Mouse (Mus musculus) myocyte (in vitro differentiated cells): ENCODE data around the gene Timp3. TPM values are rescaled to one million over a fixed set of nuclear protein-coding genes. Genes with fewer than 3 reads are reported as not detected.

Experiments used
- H3K27me3 ChIP-seq: one replicate; pipeline ENCODE4 v1.6.1; 2011; ENCODE audit not compliant: control insufficient read depth, insufficient read depth, insufficient read length
- H3K36me3 ChIP-seq: one replicate; pipeline ENCODE4 v1.6.1; 2011; ENCODE audit not compliant: control insufficient read depth, insufficient read depth
- H3K4me2 ChIP-seq: one replicate; pipeline ENCODE4 v1.6.1; 2011; ENCODE audit warnings: low read depth, control low read depth
- H3K4me3 ChIP-seq: one replicate; pipeline ENCODE4 v1.5.1; 2011; ENCODE audit warnings: mild to moderate bottlenecking, control low read depth, moderate library complexity
- H3K79me2 ChIP-seq: one replicate; pipeline ENCODE4 v1.6.1; 2011; ENCODE audit not compliant: control insufficient read depth, insufficient read depth
- H3ac ChIP-seq: one replicate; pipeline ENCODE4 v1.6.1; 2011; ENCODE audit not compliant: control insufficient read depth, insufficient read length
- CEBPB ChIP-seq: IDR thresholded peaks from 2 replicates; pipeline ENCODE4 v1.6.1; 2011; ENCODE audit warnings: mild to moderate bottlenecking, moderate library complexity; ENCODE audit not compliant: poor library complexity, insufficient read depth, severe bottlenecking
- E2F4 ChIP-seq: IDR thresholded peaks from one replicate; pipeline ENCODE4 v1.6.1; 2011; ENCODE audit warnings: mild to moderate bottlenecking, control low read depth, moderate library complexity; ENCODE audit not compliant: insufficient read depth
- MAX ChIP-seq: IDR thresholded peaks from one replicate; pipeline ENCODE4 v1.6.1; 2011; ENCODE audit warnings: low read depth, mild to moderate bottlenecking, control low read depth
- MYOD1 ChIP-seq, 3 experiments: IDR thresholded peaks; one replicate each; pipeline ENCODE4 v1.6.1; 2011; ENCODE audit warnings: control low read depth in 2 of 3, low read depth in 2 of 3, mild to moderate bottlenecking in 2 of 3, moderate library complexity in 1 of 3; ENCODE audit not compliant: insufficient read length in 2 of 3, control insufficient read depth in 1 of 3
- MYOG ChIP-seq, 3 experiments: IDR thresholded peaks; one replicate each; pipeline ENCODE4 v1.6.1; 2011; ENCODE audit warnings: control low read depth in 2 of 3, low read depth in 2 of 3, mild to moderate bottlenecking in 2 of 3; ENCODE audit not compliant: insufficient read length in 2 of 3, control insufficient read depth in 1 of 3, insufficient read depth in 1 of 3
- POLR2A ChIP-seq: IDR thresholded peaks from one replicate; pipeline ENCODE4 v1.6.1; 2011; ENCODE audit warnings: low read depth, mild to moderate bottlenecking, control low read depth, moderate library complexity; ENCODE audit not compliant: insufficient read length
- POLR2AphosphoS2 ChIP-seq: IDR thresholded peaks from one replicate; pipeline ENCODE4 v1.6.1; 2011; ENCODE audit warnings: low read depth, control low read depth; ENCODE audit not compliant: insufficient read length
- REST ChIP-seq: IDR thresholded peaks from one replicate; pipeline ENCODE4 v1.6.1; 2011; ENCODE audit warnings: mild to moderate bottlenecking, control low read depth, moderate library complexity; ENCODE audit not compliant: insufficient read depth, insufficient read length
- SRF ChIP-seq: IDR thresholded peaks from one replicate; pipeline ENCODE4 v1.6.1; 2011; ENCODE audit warnings: low read depth; ENCODE audit not compliant: control insufficient read depth, insufficient read length
- TCF12 ChIP-seq: IDR thresholded peaks from one replicate; pipeline ENCODE4 v1.6.1; 2011; ENCODE audit warnings: mild to moderate bottlenecking, control low read depth; ENCODE audit not compliant: poor library complexity, insufficient read depth, severe bottlenecking
- TCF3 ChIP-seq: IDR thresholded peaks from one replicate; pipeline ENCODE4 v1.6.1; 2011; ENCODE audit warnings: low read depth, control low read depth; ENCODE audit not compliant: insufficient read length
- USF1 ChIP-seq: IDR thresholded peaks from one replicate; pipeline ENCODE4 v1.6.1; 2011; ENCODE audit warnings: low read depth, mild to moderate bottlenecking, control low read depth, moderate library complexity
- polyA plus RNA-seq: library from polyadenylated mRNA; unstranded; fragments of >200 nt; fragmentation: generic; extraction: Trizol; gene quantifications from one replicate; pipeline ENCODE4 v1.2.1, GENCODE M21; 2012; ENCODE audit warnings: missing spikeins

Gene Timp3
- polyA plus RNA-seq, 1 experiment: 18.7 TPM

DNA sequence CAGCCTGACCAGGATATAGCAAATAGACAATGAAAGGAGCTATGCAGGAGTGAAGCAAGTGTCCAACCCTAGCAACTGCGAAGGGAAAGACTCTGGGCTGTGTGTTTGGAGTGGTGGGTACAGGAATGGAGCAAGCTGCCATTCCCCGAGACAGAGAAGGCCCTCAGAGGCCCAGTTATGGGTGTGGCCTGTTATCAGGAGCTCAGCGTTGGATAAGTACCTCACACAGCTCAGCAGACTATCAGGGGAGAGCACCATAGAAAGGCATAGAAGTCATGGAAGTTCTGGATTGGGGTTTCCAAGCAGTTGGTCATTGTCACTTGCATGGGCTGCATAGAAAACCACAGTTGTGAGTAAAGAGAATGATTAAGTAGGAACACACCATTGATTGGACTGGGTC, 32.8 kb downstream of the Timp3 start:
- Histone ChIP-seq H3ac (no peak overlapping the region), H3K27me3 (no peaks in the 10 kb centered on the region), H3K4me2 (no peak overlapping the region), H3K36me3 (no peaks in the 10 kb centered on the region), H3K4me3 (no peak overlapping the region), H3K79me2 (no peaks in the 10 kb centered on the region)
- TF ChIP-seq CEBPB: no peak
- no peak for TF ChIP-seq MAX

DNA sequence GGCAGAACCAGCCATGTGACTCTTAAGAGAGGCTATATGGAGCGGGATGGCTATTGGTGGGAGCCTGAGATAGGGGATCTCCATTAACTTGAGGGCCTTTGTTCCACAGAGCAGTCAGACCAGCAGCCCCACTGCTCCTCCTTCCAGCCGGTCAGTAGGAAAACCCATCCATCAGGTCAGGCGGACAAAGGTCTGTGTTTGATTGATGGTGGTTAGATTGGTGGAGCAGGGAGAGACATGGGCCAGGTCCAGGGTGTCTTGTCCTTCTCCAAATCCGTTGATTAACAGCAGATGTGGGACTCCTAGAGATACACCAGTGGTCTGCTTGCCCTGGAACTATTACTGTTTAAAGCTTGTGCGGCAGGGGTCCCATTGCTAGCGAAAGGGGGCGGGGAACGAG, 34.4 kb downstream of the Timp3 start:
- Histone ChIP-seq H3K36me3 (no peaks in the 10 kb centered on the region), H3K79me2 (no peaks in the 10 kb centered on the region), H3K4me2 (no peak overlapping the region), H3K27me3 (no peaks in the 10 kb centered on the region), H3K4me3 (no peak overlapping the region), H3ac (no peak overlapping the region)
- TF ChIP-seq MYOD1 (IDR thresholded peaks at IDR 0.05; ENCODE audit: control insufficient read depth in 1 of 3, insufficient read length in 2 of 3, low read depth in 2 of 3): no peak
- no peak for TF ChIP-seq E2F4
- no peak for TF ChIP-seq TCF12
- TF ChIP-seq MAX: no peak
- TF ChIP-seq REST: no peak
- no peak for TF ChIP-seq USF1
- no peak for TF ChIP-seq TCF3
- no peak for TF ChIP-seq POLR2A
- TF ChIP-seq SRF: no peak
- TF ChIP-seq CEBPB: no peak
- TF ChIP-seq MYOG (IDR thresholded peaks at IDR 0.05; ENCODE audit: control insufficient read depth in 1 of 3, insufficient read depth in 1 of 3, insufficient read length in 2 of 3, low read depth in 2 of 3): no peak
- no peak for TF ChIP-seq POLR2AphosphoS2

DNA sequence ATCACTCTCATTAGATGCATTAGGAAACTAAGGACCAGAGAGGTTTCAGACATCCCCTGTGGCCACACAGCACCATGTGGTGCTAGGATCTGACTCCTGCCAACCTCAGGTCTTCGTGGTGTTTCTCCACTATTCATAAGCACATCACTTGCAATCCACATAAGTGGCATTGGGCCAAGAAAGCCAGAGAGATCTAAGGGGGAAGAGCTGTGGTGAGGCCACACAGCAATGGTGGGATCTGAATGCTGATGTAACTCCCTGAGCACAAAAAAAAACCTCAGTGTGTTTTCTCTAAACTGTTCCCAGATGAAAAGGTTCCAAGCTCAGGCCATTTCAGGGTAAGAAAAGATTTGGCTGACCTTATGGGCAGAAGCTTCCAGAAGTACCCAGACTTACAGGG, 36.3 kb downstream of the Timp3 start:
- Histone ChIP-seq H3K4me2 (no peak overlapping the region), H3K79me2 (no peaks in the 10 kb centered on the region), H3K4me3 (no peak overlapping the region), H3ac (no peak overlapping the region), H3K36me3 (no peaks in the 10 kb centered on the region), H3K27me3 (no peaks in the 10 kb centered on the region)
- TF ChIP-seq MAX (no peak), TCF3 (no peak), SRF (no peak), CEBPB (peak; percentile 51; the same call in 1 of the 2 replicates), MYOG (IDR thresholded peaks at IDR 0.05; ENCODE audit: control insufficient read depth in 1 of 3, insufficient read depth in 1 of 3, insufficient read length in 2 of 3, low read depth in 2 of 3) (no peak), TCF12 (no peak), MYOD1 (IDR thresholded peaks at IDR 0.05; ENCODE audit: control insufficient read depth in 1 of 3, insufficient read length in 2 of 3, low read depth in 2 of 3) (no peak), REST (no peak)

DNA sequence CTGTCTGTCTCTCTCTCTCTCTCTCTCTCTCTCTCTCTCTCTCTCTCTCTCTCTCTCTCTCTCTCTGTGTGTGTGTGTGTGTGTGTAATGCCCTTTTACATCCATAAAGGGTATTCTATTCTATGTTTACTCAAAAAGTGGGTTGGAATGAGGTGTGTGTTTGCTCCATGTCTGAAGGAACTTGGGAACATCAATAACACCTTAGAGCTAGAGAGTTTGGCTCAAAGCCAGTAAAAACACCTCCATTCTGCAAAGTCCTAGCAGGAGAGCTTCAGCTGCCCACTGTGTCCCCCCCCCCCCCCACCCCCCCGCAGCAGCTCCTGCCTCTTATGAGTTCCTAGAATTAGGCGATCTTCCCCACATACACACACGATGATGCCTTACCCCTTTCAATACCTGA, 37.1 kb downstream of the Timp3 start:
- Histone ChIP-seq H3K36me3 (no peaks in the 10 kb centered on the region), H3K4me2 (no peak overlapping the region), H3ac (no peak overlapping the region), H3K4me3 (no peak overlapping the region), H3K27me3 (no peaks in the 10 kb centered on the region), H3K79me2 (no peaks in the 10 kb centered on the region)
- TF ChIP-seq POLR2A (no peak), MAX (no peak), E2F4 (no peak), TCF12 (no peak), POLR2AphosphoS2 (no peak), TCF3 (no peak), USF1 (no peak), CEBPB (no peak), REST (no peak), SRF (no peak)

DNA sequence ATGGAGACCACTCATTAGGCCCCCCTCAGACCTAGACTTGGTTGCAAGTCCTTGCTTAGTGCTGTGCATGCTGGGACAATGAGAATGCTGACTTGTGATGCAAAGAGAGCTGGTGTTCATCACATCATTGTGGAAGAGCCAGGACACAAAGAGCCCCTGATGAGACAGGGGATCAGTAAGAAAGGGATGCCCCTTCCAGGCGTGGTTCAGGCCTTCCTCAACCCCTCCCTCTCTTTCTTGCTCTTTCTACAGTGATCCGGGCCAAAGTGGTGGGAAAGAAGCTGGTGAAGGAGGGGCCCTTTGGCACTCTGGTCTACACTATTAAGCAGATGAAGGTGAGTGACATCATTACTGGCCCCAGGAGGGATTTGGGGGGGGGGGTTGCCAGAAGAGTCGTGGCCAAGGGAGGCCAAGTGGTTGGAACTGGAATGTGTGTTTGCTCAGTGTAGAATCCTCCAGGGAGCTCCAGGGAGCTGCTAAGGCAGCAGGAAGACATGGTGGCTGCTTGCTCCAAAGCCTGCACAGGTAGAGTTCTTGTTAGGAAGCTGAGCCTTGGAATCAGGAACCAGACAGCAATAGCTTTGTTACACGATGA, 38.0 kb downstream of the Timp3 start:
- Histone ChIP-seq H3K27me3 (no peaks in the 10 kb centered on the region), H3K36me3 (no peaks in the 10 kb centered on the region), H3K4me2 (no peak overlapping the region), H3ac (no peak overlapping the region), H3K4me3 (no peak overlapping the region), H3K79me2 (no peaks in the 10 kb centered on the region)
- TF ChIP-seq REST (no peak), USF1 (no peak)
